Mouse (Mus musculus) ES-Bruce4 (cell line): ENCODE results near the gene Mettl24.

Experiments
- CTCF ChIP-seq: IDR thresholded peaks from one replicate; pipeline ENCODE4 v1.8.1; 2011; ENCODE audit warnings: low read depth, low read length
- POLR2A ChIP-seq: IDR thresholded peaks from one replicate; pipeline ENCODE4 v1.8.1; 2011; ENCODE audit warnings: low read length; ENCODE audit not compliant: insufficient read depth

GRCm38 (mm10) chr10:40673297-40673665 lies 9.8 kb upstream of the Mettl24 start:
- no peak for TF ChIP-seq CTCF
- no peak for TF ChIP-seq POLR2A
